Mouse (Mus musculus) intestine, embryonic 14.5 days (tissue): Measurements from ENCODE around the gene Gpatch2. TPM values are rescaled to one million over a fixed set of nuclear protein-coding genes. Genes with fewer than 3 reads are reported as not detected.

ENCODE experiments used
- ATAC-seq: fragments of 200-750 bp; cut with Nextera tagmentation; replicated peaks from 2 replicates; pipeline ENCODE4 v1.8.0; 2017; ENCODE audit warnings: low read depth, moderate number of reproducible peaks, moderate TSS enrichment, moderate library complexity; ENCODE audit not compliant: low FRiP score, low TSS enrichment
- DNase-seq: peaks from one replicate; pipeline ENCODE4 v3.0.0-alpha.2; 2018; ENCODE audit warnings: low spot score
- H3K27ac ChIP-seq: fragments of 300-500 bp; sonication (generic); 2 replicates; pipeline ENCODE4 v1.5.1; 2014; ENCODE audit warnings: low read depth, mild to moderate bottlenecking, control low read depth
- H3K27me3 ChIP-seq: fragments of 300-500 bp; sonication (generic); replicated peaks from 2 replicates; pipeline ENCODE4 v1.6.1; 2014; ENCODE audit warnings: low read length, control low read depth; ENCODE audit not compliant: control insufficient read depth, insufficient read depth
- H3K36me3 ChIP-seq: fragments of 300-500 bp; sonication (generic); 2 replicates; pipeline ENCODE4 v1.6.1; 2014; ENCODE audit warnings: low read length, control low read depth; ENCODE audit not compliant: control insufficient read depth, insufficient read depth
- H3K4me1 ChIP-seq: fragments of 300-500 bp; sonication (generic); replicated peaks from 2 replicates; pipeline ENCODE4 v1.6.1; 2014; ENCODE audit warnings: low read length, control low read depth, mixed read lengths; ENCODE audit not compliant: control insufficient read depth, insufficient read depth
- H3K4me2 ChIP-seq: fragments of 300-500 bp; sonication (generic); 2 replicates; pipeline ENCODE4 v1.6.1; 2014; ENCODE audit warnings: low read length
- H3K4me3 ChIP-seq: fragments of 300-500 bp; sonication (generic); 2 replicates; pipeline ENCODE4 v1.5.1; 2014; ENCODE audit warnings: low read depth, low read length, control low read depth, mixed read lengths
- H3K9ac ChIP-seq: fragments of 300-500 bp; sonication (generic); 2 replicates; pipeline ENCODE4 v1.6.1; 2014; ENCODE audit warnings: mild to moderate bottlenecking, low read length
- H3K9me3 ChIP-seq: fragments of 300-500 bp; sonication (generic); 2 replicates; pipeline ENCODE4 v1.6.1; 2016; ENCODE audit warnings: low read length, control low read depth; ENCODE audit not compliant: control insufficient read depth
- WGBS: fragments of 180-500 bp; shearing (Covaris S2); extraction: QIAGEN DNeasy Blood & Tissue Kit; methylation state at CpG from one replicate; pipeline ENCODE4 v1.1.7; 2014; 5-methylcytosine and 5-hydroxymethylcytosine counted together
- polyA plus RNA-seq: library from polyadenylated mRNA; unstranded; fragments of >200 nt; fragmentation: Nextera tagmentation; extraction: Ambion mirVana; gene quantifications from 2 replicates; pipeline ENCODE4 v1.2.1, GENCODE M21; 2014

Gene Gpatch2
- polyA plus RNA-seq, 1 experiment from 2014 or later: 21.1 TPM

DNA sequence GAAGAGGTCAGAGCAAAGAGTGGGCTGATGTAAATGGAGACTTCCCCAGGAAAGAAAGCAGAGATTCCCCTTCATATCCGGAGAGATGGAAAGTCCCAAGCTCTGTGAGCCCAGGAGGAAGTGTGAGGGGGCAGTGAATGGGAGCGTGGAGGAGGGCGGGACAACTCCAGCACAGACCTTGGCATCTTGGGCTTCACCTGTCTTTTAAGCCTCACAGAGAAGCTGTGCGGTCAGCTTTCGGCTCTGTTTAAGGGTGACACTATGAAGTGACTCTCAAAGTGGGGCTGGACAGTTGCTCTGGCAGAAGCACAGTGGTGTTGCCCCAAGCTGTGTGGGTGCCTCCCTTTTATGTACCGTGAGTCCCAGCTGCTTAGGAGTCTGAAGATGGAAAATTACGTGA, 74.9 kb downstream of the Gpatch2 start:
- WGBS: 86% methylated on average over 7 of the region's 7 CpGs
- H3K4me2 ChIP-seq: no peak overlapping the region

DNA sequence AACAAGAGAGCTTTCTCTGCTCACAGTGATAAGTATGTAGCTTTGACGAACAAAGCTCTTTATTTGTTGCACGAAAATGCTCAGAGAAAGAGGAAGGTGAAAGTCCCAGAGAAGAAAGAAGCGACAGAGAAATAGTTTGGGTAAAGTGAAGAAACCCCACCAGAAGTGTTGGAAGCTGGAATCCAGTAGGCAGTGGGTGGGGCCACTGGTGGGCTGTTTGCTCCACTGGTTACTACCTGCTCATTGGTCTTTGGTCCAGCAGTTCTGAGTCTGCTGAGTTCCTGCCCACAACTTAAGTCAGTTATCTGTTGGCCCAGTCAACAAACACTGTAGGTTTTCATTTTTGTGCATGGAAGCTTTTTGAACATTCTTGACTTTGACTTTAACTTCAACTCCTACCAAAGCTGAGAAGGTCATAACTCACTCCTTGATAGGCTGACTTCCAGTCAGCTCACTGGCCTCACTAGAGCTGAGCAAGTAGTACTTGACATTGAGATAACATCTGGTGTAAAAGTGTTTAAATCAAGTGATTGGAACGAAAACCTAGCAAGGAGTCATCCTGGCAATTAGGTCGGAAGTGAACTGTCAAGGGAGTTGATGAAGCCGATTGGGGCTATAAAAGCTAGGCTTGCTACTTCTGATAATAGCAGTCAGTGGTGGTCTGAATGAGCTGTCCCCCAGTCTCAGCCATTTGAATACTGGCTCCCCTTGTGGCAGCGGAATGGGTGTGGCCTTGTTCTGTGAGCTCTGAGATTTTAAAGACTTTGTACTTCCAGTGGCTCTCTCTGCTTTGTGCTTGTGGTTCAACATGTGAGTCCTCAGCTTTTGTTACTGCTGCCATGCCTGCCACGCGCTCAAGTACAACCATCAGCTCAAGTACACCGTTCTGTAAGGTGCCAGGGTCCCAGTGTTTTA, 76.4 kb downstream of the Gpatch2 start:
- WGBS: 75% methylated on average over 10 of the region's 10 CpGs
- ATAC-seq: no peak
- H3K27ac ChIP-seq: no peak overlapping the region

More for the DNA sequence above, 74.9 kb downstream of the Gpatch2 start:
- no peak overlapping the region for H3K9ac ChIP-seq
- H3K36me3 ChIP-seq: no peaks in the 10 kb centered on the region
- H3K4me3 ChIP-seq: no peak overlapping the region
- DNase-seq (no peak), ATAC-seq (no peak)
- no peaks in the 10 kb centered on the region for H3K9me3 ChIP-seq
- no peaks in the 10 kb centered on the region for H3K27me3 ChIP-seq
- H3K27ac ChIP-seq: no peak overlapping the region
- H3K4me1 ChIP-seq: no peaks in the 10 kb centered on the region

DNA sequence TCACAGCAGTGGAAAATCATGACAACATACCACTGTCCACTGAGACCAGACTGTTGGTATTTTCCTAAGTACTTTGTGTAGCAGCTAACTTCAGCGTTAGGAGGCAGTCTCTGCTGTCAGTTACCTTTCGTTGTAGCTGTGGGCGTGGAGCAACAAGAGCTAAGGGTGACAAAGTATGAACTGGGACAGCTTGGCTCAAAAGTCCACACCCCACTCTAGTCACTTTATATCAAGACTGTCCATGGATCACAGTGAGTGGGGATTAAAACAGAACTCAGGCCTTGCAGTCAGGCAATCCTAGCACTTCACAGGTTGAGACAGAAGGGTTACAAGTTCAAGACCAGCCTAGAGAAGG, 77.1 kb downstream of the Gpatch2 start:
- DNase-seq: no peak
- H3K4me3 ChIP-seq: no peak overlapping the region
- no peaks in the 10 kb centered on the region for H3K27me3 ChIP-seq
- H3K36me3 ChIP-seq: no peaks in the 10 kb centered on the region
- 87% methylated on average over 3 of the region's 3 CpGs for WGBS
- H3K27ac ChIP-seq: no peak overlapping the region
- no peak for ATAC-seq
- H3K9ac ChIP-seq: no peak overlapping the region
- H3K4me1 ChIP-seq: no peaks in the 10 kb centered on the region
- no peak overlapping the region for H3K4me2 ChIP-seq
- no peaks in the 10 kb centered on the region for H3K9me3 ChIP-seq

More for the DNA sequence above, 76.4 kb downstream of the Gpatch2 start:
- no peak overlapping the region for H3K4me3 ChIP-seq
- DNase-seq: no peak
- no peaks in the 10 kb centered on the region for H3K36me3 ChIP-seq
- H3K4me1 ChIP-seq: no peaks in the 10 kb centered on the region
- H3K9me3 ChIP-seq: no peaks in the 10 kb centered on the region
- H3K4me2 ChIP-seq: no peak overlapping the region
- H3K27me3 ChIP-seq: no peaks in the 10 kb centered on the region
- no peak overlapping the region for H3K9ac ChIP-seq

DNA sequence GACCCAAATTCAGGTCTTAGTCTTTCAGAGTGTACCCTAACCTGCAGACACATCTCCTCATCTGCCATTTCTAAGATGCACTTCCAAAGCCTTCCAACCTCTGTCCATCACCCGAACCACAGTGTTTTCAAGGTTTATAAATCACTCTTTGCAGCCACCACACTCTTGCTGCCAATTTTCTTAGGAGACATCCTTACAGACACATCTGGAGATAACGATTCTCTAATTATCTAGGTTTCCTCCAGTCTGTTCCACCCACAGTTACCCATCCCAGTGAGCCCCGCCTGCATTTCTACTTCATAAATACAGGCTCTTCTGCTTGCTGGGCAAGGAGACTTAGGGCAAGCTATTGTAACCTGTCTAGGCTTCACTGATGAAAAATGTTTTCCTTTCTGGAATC, 77.9 kb downstream of the Gpatch2 start:
- H3K4me2 ChIP-seq: no peak overlapping the region
- no peaks in the 10 kb centered on the region for H3K4me1 ChIP-seq
- DNase-seq: no peak
- H3K27ac ChIP-seq: no peak overlapping the region
- H3K27me3 ChIP-seq: no peaks in the 10 kb centered on the region
- H3K36me3 ChIP-seq: no peaks in the 10 kb centered on the region
- no peaks in the 10 kb centered on the region for H3K9me3 ChIP-seq
- ATAC-seq: no peak
- no peak overlapping the region for H3K4me3 ChIP-seq
- WGBS: 82% methylated on average over 3 of the region's 3 CpGs
- no peak overlapping the region for H3K9ac ChIP-seq

DNA sequence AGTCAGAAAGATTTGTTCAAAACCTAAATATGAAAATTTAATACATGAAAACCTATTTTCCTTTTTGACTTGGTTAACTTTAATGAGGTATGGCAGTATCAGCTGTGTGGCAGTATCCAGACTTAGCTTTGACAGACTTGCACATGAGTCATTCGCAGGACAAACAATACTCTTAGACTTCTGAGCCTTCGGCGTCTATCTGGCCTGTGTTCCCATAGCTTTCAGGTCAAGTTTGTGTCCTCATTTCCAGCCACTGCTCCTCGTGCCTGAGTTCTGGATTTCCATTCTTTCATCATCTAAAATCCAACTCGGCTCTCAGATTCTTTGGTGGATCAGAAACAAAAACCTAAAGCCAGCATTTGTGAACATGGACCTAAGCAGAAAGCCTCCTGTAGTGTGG, 79.2 kb downstream of the Gpatch2 start:
- WGBS: 80% methylated on average over 5 of the region's 5 CpGs
- no peaks in the 10 kb centered on the region for H3K9me3 ChIP-seq
- no peak for ATAC-seq
- no peak for DNase-seq
- H3K27me3 ChIP-seq: no peaks in the 10 kb centered on the region
- H3K36me3 ChIP-seq: no peaks in the 10 kb centered on the region
- no peak overlapping the region for H3K4me2 ChIP-seq
- no peak overlapping the region for H3K27ac ChIP-seq
- no peak overlapping the region for H3K9ac ChIP-seq
- 0 out of 2 replicates have a peak, but pooled peaks cover 4% of the 10 kb centered on the region for H3K4me1 ChIP-seq
- H3K4me3 ChIP-seq: no peak overlapping the region

DNA sequence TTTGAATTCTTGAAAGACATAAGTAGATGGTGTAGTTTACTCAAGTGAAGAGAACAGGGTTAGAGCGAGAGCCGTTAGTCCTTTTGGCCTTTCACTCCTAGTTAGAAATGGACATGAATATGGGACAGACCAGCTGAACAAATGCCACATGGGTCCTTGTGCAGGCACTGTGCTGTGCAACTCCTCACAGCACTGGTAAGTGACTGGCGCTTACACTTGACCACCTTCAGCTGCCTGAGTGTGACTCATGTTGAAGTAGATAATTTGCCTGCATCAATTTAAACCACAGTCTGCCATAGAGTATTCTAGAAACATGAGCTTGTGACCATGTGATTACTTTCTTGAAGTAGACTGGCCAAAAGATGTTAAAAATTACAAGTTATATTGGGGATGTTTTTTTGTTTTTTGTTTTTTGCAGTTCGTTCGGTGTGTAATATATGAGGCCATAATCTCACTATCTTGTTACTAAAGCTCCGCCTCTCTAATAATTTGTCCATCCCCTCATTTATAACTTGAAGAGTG, 79.8 kb downstream of the Gpatch2 start:
- 91% methylated on average over 6 of the region's 6 CpGs for WGBS
- no peak for ATAC-seq
- no peak overlapping the region for H3K4me2 ChIP-seq

DNA sequence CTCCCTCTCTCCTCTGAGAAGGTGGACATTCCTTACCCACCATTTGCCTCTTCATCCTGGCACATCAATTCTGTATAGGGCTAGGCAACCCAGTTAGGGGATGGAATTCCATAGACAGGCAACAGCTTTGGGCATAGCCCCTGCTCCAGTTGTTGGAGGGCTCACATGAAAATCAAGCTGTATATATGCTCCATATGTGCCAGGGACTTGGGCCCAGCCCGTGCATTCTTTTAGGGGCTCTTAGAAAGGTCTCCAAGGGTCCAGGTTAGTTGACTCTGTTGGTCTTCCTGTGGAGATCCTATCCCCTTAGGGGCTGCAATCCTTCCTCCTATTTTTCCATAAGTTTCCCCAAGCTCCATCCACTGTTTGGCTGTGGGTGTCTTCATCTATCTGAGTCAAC, 80.4 kb downstream of the Gpatch2 start:
- no peaks in the 10 kb centered on the region for H3K36me3 ChIP-seq
- H3K4me3 ChIP-seq: no peak overlapping the region
- 88% methylated on average over 1 of the region's 1 CpGs for WGBS
- no peaks in the 10 kb centered on the region for H3K27me3 ChIP-seq
- ATAC-seq (no peak), DNase-seq (no peak)
- peaks cover 7% of the 10 kb centered on the region; the same call in 1 of the 2 replicates for H3K4me1 ChIP-seq
- no peak overlapping the region for H3K4me2 ChIP-seq
- no peak overlapping the region for H3K27ac ChIP-seq
- H3K9me3 ChIP-seq: no peaks in the 10 kb centered on the region
- H3K9ac ChIP-seq: no peak overlapping the region

More for the DNA sequence above, 79.8 kb downstream of the Gpatch2 start:
- no peaks in the 10 kb centered on the region for H3K27me3 ChIP-seq
- no peaks in the 10 kb centered on the region for H3K36me3 ChIP-seq
- H3K4me3 ChIP-seq: no peak overlapping the region
- peaks cover 4% of the 10 kb centered on the region; the same call in 1 of the 2 replicates for H3K4me1 ChIP-seq
- H3K9me3 ChIP-seq: no peaks in the 10 kb centered on the region
- no peak overlapping the region for H3K27ac ChIP-seq
- no peak for DNase-seq
- no peak overlapping the region for H3K9ac ChIP-seq

DNA sequence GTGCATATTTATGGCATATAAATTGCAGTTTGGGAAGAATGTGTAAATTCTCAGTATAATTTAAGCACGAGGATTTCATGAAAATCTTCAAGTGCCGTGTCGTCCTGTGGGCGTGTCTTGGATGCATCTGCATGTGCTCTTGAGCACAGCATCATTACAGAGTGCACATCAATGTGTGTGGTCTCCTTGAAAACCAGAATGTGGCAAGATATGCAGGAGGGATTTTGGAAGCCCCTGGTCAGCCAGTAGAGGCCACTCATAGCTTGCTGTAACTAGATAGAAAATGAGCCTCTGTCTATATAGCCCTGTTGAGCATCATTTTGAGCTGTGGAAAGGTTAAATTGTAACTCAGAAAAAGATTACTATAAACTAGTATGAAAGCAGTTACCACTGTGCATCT, 83.9 kb downstream of the Gpatch2 start:
- Histone ChIP-seq H3K4me2 (no peak overlapping the region), H3K36me3 (no peaks in the 10 kb centered on the region), H3K27me3 (no peaks in the 10 kb centered on the region), H3K4me1 (peaks cover 10% of the 10 kb centered on the region; the same call in 1 of the 2 replicates), H3K9me3 (no peaks in the 10 kb centered on the region), H3K9ac (no peak overlapping the region), H3K4me3 (no peak overlapping the region), H3K27ac (no peak overlapping the region)
- WGBS: 38% methylated on average over 4 of the region's 4 CpGs
- no peak for DNase-seq
- no peak for ATAC-seq
